13 mouse cellular contexts compared by ENCODE assay signal in the genomic region with DNA sequence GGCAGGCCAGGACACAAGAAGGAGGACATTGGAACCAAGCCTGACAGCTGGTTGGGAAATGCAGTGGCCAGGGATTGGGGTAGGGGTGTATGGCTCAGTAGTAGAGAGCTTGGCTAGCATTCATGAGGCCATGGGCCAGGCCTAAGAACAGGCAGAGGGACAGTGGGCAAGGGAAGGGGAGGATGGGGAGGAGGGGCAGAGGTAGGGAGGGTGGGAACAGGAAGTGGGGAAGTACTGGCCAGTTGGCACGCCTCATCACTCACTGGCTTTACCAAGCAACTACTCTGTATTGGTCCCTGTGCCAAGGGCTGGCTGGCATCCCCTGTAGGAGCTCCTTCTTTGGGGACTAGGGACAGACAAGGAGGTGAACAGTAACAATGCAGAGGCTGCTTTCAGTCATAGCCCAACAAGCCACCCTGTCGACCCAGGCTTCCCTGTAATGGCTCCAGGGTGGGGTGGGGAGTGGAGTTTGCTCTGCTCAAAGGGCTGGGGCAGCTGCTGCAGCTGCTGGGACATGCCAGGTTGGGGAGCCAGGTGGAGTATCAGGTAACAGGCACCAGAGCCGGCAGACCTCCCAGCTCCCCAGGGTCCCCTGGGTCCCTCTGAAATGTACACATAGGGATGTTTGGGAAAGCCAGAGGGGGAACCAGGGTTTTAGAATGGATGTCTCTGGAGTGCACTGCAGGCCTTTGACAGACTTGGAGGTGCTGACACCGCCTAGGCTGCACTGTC. TPM values are rescaled to one million over a fixed set of nuclear protein-coding genes. Genes with fewer than 3 reads are reported as not detected.
DNase-seq lines count a peak whose midpoint lies in the region; ATAC-seq and TF ChIP-seq lines count a peak whose summit lies in the region.
"Had no signal": no experiment of that assay in that cellular context is flagged by ENCODE, and none has a peak within 500 bp of the region (broad histone marks: within the 10 kb centered on the region; RNA-seq: fewer than 3 reads in every experiment).

No protein-coding gene starts in this region.

- no peaks in the 10 kb centered on the region for H3K9me3 ChIP-seq in midbrain, embryonic 10.5 days (replicated peaks)
- no peaks in the 10 kb centered on the region for H3K9me3 ChIP-seq in midbrain, embryonic 11.5 days (ENCODE audit: control insufficient read depth, low read length)
- H3K9me3 ChIP-seq in embryonic facial prominence, embryonic 11.5 days (replicated peaks; ENCODE audit: control insufficient read depth, low read length) = no peaks in the 10 kb centered on the region
- no peaks in the 10 kb centered on the region for H3K9me3 ChIP-seq in limb, embryonic 12.5 days
- H3K9me3 ChIP-seq: kidney, embryonic 15.5 days; neural tube, embryonic 12.5 days had no signal

- no peaks in the 10 kb centered on the region for H3K27me3 ChIP-seq in midbrain, embryonic 10.5 days (ENCODE audit: low read depth, poor library complexity, severe bottlenecking)
- no peaks in the 10 kb centered on the region for H3K27me3 ChIP-seq in midbrain, embryonic 11.5 days (ENCODE audit: control insufficient read depth, insufficient read depth, low read length)
- no peaks in the 10 kb centered on the region for H3K27me3 ChIP-seq in embryonic facial prominence, embryonic 11.5 days (ENCODE audit: control insufficient read depth, insufficient read depth, low read length)
- no peaks in the 10 kb centered on the region for H3K27me3 ChIP-seq in limb, embryonic 12.5 days
- H3K27me3 ChIP-seq: kidney, embryonic 15.5 days; neural tube, embryonic 12.5 days had no signal

- no peak overlapping the region for H3K4me3 ChIP-seq in gastrocnemius, adult 2 months
- H3K4me3 ChIP-seq in midbrain, embryonic 10.5 days = no peak overlapping the region
- H3K4me3 ChIP-seq in midbrain, embryonic 11.5 days (ENCODE audit: low read depth, low read length) = no peak overlapping the region
- no peak overlapping the region for H3K4me3 ChIP-seq in embryonic facial prominence, embryonic 11.5 days (ENCODE audit: low read depth, low read length)
- H3K4me3 ChIP-seq in limb, embryonic 12.5 days (replicated peaks) = no peak overlapping the region
- H3K4me3 ChIP-seq: erythroblast, embryonic 14.5 days; kidney, embryonic 15.5 days; neural tube, embryonic 12.5 days had no signal

- no peak for TF ChIP-seq CTCF in gastrocnemius, adult 2 months (IDR thresholded peaks at IDR 0.05)

- no peaks in the 10 kb centered on the region for H3K36me3 ChIP-seq in midbrain, embryonic 10.5 days
- H3K36me3 ChIP-seq in midbrain, embryonic 11.5 days (ENCODE audit: control insufficient read depth, insufficient read depth, low read length) = no peaks in the 10 kb centered on the region
- no peaks in the 10 kb centered on the region for H3K36me3 ChIP-seq in embryonic facial prominence, embryonic 11.5 days (replicated peaks; ENCODE audit: control insufficient read depth, insufficient read depth, low read depth, low read length)
- no peaks in the 10 kb centered on the region for H3K36me3 ChIP-seq in limb, embryonic 12.5 days
- H3K36me3 ChIP-seq: kidney, embryonic 15.5 days; neural tube, embryonic 12.5 days had no signal

- H3K27ac ChIP-seq in gastrocnemius, adult 2 months = no peak overlapping the region
- peak overlapping the region; percentile 61 for H3K27ac ChIP-seq in midbrain, embryonic 10.5 days (replicated peaks)
- no peak overlapping the region for H3K27ac ChIP-seq in midbrain, embryonic 11.5 days (ENCODE audit: low read depth, low read length)
- H3K27ac ChIP-seq in embryonic facial prominence, embryonic 11.5 days (replicated peaks; ENCODE audit: low read depth, low read length) = no peak overlapping the region
- no peak overlapping the region for H3K27ac ChIP-seq in limb, embryonic 12.5 days
- H3K27ac ChIP-seq: kidney, embryonic 15.5 days; neural tube, embryonic 12.5 days had no signal

- no peak overlapping the region for H3K4me2 ChIP-seq in midbrain, embryonic 11.5 days
- H3K4me2 ChIP-seq in embryonic facial prominence, embryonic 11.5 days (ENCODE audit: low read depth, low read length) = no peak overlapping the region
- H3K4me2 ChIP-seq in limb, embryonic 12.5 days = no peak overlapping the region
- H3K4me2 ChIP-seq: kidney, embryonic 15.5 days; lung, embryonic 14.5 days; neural tube, embryonic 12.5 days had no signal

- WGBS in midbrain, embryonic 10.5 days = 69% methylated on average over 4 of the region's 4 CpGs
- 64% methylated on average over 4 of the region's 4 CpGs for WGBS in midbrain, embryonic 11.5 days
- 51% methylated on average over 4 of the region's 4 CpGs for WGBS in embryonic facial prominence, embryonic 11.5 days
- WGBS in limb, embryonic 12.5 days = 51% methylated on average over 4 of the region's 4 CpGs

- no peak for ATAC-seq in midbrain, embryonic 11.5 days (ENCODE audit: low FRiP score)
- ATAC-seq in embryonic facial prominence, embryonic 11.5 days (replicated peaks; ENCODE audit: insufficient number of reproducible peaks, low FRiP score, low TSS enrichment, low read depth) = 0 out of 2 replicates have a peak, but pooled peaks have one; percentile 48
- no peak for ATAC-seq in limb, embryonic 12.5 days (ENCODE audit: insufficient number of reproducible peaks, insufficient read depth, low FRiP score, low TSS enrichment, low read depth)

- no peak overlapping the region for H3K9ac ChIP-seq in midbrain, embryonic 11.5 days (ENCODE audit: low read length)
- no peak overlapping the region for H3K9ac ChIP-seq in embryonic facial prominence, embryonic 11.5 days (replicated peaks; ENCODE audit: low read length)
- 0 out of 2 replicates have a peak overlapping the region, but pooled peaks have one; percentile 5 for H3K9ac ChIP-seq in limb, embryonic 12.5 days (replicated peaks)
- H3K9ac ChIP-seq: kidney, embryonic 15.5 days; lung, embryonic 14.5 days; neural tube, embryonic 12.5 days had no signal

- intact Hi-C loops in gastrocnemius, adult 2 months (cut with DNase I) = loop anchor here (2.0 kb wide), 1 partner anchor 291 kb away; no protein-coding TSS in a partner anchor

- H3K4me1 ChIP-seq in midbrain, embryonic 10.5 days = peaks cover 17% of the 10 kb centered on the region
- no peaks in the 10 kb centered on the region for H3K4me1 ChIP-seq in midbrain, embryonic 11.5 days (ENCODE audit: control insufficient read depth, insufficient read depth, low read length)
- H3K4me1 ChIP-seq in embryonic facial prominence, embryonic 11.5 days (ENCODE audit: control insufficient read depth, insufficient read depth, low read length) = no peaks in the 10 kb centered on the region
- H3K4me1 ChIP-seq in limb, embryonic 12.5 days (replicated peaks) = peaks cover 15% of the 10 kb centered on the region
- H3K4me1 ChIP-seq: kidney, embryonic 15.5 days; neural tube, embryonic 12.5 days had no signal

- DNase-seq in gastrocnemius, adult 2 months = peak; percentile 48
- no peak for DNase-seq in gastrocnemius, adult 18-20 months (ENCODE audit: low spot score)
- DNase-seq in midbrain, embryonic 10.5 days (ENCODE audit: low spot score) = no peak
- DNase-seq in midbrain, embryonic 11.5 days (ENCODE audit: low spot score, missing footprints) = no peak
- no peak for DNase-seq in embryonic facial prominence, embryonic 11.5 days (ENCODE audit: low spot score)
- DNase-seq in testis, postnatal 14 days (ENCODE audit: low spot score) = no peak
- DNase-seq: heart, postnatal 4 days; lung, embryonic 14.5 days; thymus, postnatal 14 days had no signal

RNA-seq across cellular contexts. Expression of gene Rmi2, which starts 46.5 kb away (rescaled TPM):
- 1 to 10 TPM; 1.2 to 1.9 TPM for total RNA-seq in gastrocnemius, adult 2 months (2021)
- total RNA-seq in gastrocnemius, adult 18-20 months (2021) = 1 to 10 TPM in 1 of 2 experiments, under 1 TPM in 1; 0.95 to 1.5 TPM
- 3.7 and 4.5 TPM in 2 replicates for polyA plus RNA-seq in midbrain, embryonic 10.5 days (2016; fragmentation: Nextera tagmentation; extraction: Ambion mirVana)
- polyA plus RNA-seq in midbrain, embryonic 11.5 days (2014; fragmentation: Nextera tagmentation; extraction: Ambion mirVana) = 2.3 and 2.9 TPM in 2 replicates
- 2.7 and 2.9 TPM in 2 replicates for polyA plus RNA-seq in embryonic facial prominence, embryonic 11.5 days (2014; fragmentation: Nextera tagmentation; extraction: Ambion mirVana)
- 5.1 and 5.6 TPM in 2 replicates for polyA plus RNA-seq in limb, embryonic 12.5 days (2016; fragmentation: Nextera tagmentation; extraction: Ambion mirVana)
